Mouse (Mus musculus) G1E (cell line): ENCODE data around the gene Vmn1r196.

ENCODE experiments used
- CTCF ChIP-seq: IDR thresholded peaks from 2 replicates; pipeline ENCODE4 v1.5.1; 2012; ENCODE audit warnings: low read depth, low read length, inconsistent platforms, mixed read lengths
- GATA1 ChIP-seq: IDR thresholded peaks from 2 replicates; pipeline ENCODE4 v1.6.1; 2012; ENCODE audit warnings: borderline replicate concordance, low read length, inconsistent platforms, mixed read lengths
- POLR2AphosphoS5 ChIP-seq: IDR thresholded peaks from 2 replicates; pipeline ENCODE4 v1.6.1; 2012; ENCODE audit warnings: low read depth, low read length, inconsistent platforms; ENCODE audit not compliant: insufficient replicate concordance
- TAL1 ChIP-seq: conservative IDR thresholded peaks from 2 replicates; pipeline ENCODE4 v1.6.1; 2012; ENCODE audit warnings: low read depth, low read length, inconsistent platforms, mixed read lengths

GRCm38 (mm10) chr13:22284578-22284977 lies 5.1 kb upstream of the Vmn1r196 start:
- TF ChIP-seq CTCF (no peak), GATA1 (no peak), TAL1 (no peak), POLR2AphosphoS5 (no peak)
